ENCODE assay signal across 26 mouse cellular contexts in the genomic region with DNA sequence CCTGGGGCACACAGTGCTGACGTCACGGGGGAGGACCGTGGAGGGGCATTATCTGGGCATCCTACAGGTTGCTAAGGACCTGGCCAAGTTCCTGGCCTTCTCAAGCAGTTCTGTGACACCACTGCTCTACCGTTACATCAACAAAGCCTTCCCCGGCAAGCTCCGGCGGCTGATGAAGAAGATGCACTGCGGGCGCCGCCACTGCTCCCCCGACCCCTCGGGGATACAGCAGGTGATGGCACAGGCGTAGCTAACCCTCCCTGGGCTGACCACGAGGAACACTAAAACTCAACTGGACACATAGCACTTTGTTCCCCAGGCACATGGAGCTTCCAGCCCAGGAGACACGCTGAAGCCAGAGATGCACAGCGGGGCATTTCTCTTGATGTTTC. TPM values are rescaled to one million over a fixed set of nuclear protein-coding genes. Genes with fewer than 3 reads are reported as not detected.
DNase-seq lines count a peak whose midpoint lies in the region; ATAC-seq lines count a peak whose summit lies in the region.
"Had no signal": no experiment of that assay in that cellular context is flagged by ENCODE, and none has a peak within 500 bp of the region (broad histone marks: within the 10 kb centered on the region; RNA-seq: fewer than 3 reads in every experiment).

No protein-coding gene starts in this region.

- peak overlapping the region; percentile 32 for H3K9ac ChIP-seq in liver, embryonic 12.5 days
- no peak overlapping the region for H3K9ac ChIP-seq in liver, embryonic 11.5 days (ENCODE audit: low read depth, low read length)
- H3K9ac ChIP-seq in liver, embryonic 15.5 days = no peak overlapping the region
- H3K9ac ChIP-seq: embryonic facial prominence, embryonic 13.5 days; forebrain, embryonic 15.5 days; heart, embryonic 12.5 days; hindbrain, embryonic 12.5 days had no signal

- no peak overlapping the region for H3K4me3 ChIP-seq in liver, embryonic 12.5 days
- H3K4me3 ChIP-seq in liver, embryonic 11.5 days (ENCODE audit: low read depth, low read length) = no peak overlapping the region
- H3K4me3 ChIP-seq in brown adipose tissue, adult 24 weeks (ENCODE audit: insufficient read depth, low read depth, low read length) = no peak overlapping the region
- no peak overlapping the region for H3K4me3 ChIP-seq in liver, embryonic 15.5 days (replicated peaks)
- H3K4me3 ChIP-seq: embryonic facial prominence, embryonic 13.5 days; forebrain, embryonic 10.5 days; forebrain, embryonic 15.5 days; heart, embryonic 12.5 days; hindbrain, embryonic 12.5 days had no signal

- peak overlapping the region; percentile 91 for H3K4me2 ChIP-seq in liver, embryonic 12.5 days
- H3K4me2 ChIP-seq in liver, embryonic 11.5 days = no peak overlapping the region; the same call in 1 of the 2 replicates
- H3K4me2 ChIP-seq in liver, embryonic 15.5 days = peak overlapping the region; percentile 87
- H3K4me2 ChIP-seq: embryonic facial prominence, embryonic 13.5 days; forebrain, embryonic 15.5 days; heart, embryonic 12.5 days; hindbrain, embryonic 12.5 days had no signal

- DNase-seq in heart, adult 11 months = peak; percentile 89
- DNase-seq in heart, postnatal 4 days = no peak
- no peak for DNase-seq in liver, embryonic 11.5 days (ENCODE audit: low spot score)
- DNase-seq in neural tube, embryonic 10.5 days (ENCODE audit: extremely low spot score, low spot score) = no peak
- DNase-seq: adrenal gland, postnatal 14 days; cerebellum, adult 18-20 months; cerebellum, adult 9-11 months; cerebellum, postnatal 36 days; gastrocnemius, postnatal 10 days had no signal

- no peak for ATAC-seq in liver, embryonic 12.5 days
- no peak for ATAC-seq in liver, embryonic 11.5 days (replicated peaks; ENCODE audit: low FRiP score)
- ATAC-seq in liver, embryonic 15.5 days (ENCODE audit: insufficient read depth) = no peak
- ATAC-seq: activated CD4-positive, CD25-positive, alpha-beta regulatory T cell, adult 4 months; forebrain, embryonic 15.5 days; hindbrain, postnatal 0 days; Patski had no signal

- H3K27me3 ChIP-seq in liver, embryonic 12.5 days (replicated peaks) = no peaks in the 10 kb centered on the region
- no peaks in the 10 kb centered on the region for H3K27me3 ChIP-seq in liver, embryonic 11.5 days (replicated peaks; ENCODE audit: control insufficient read depth, insufficient read depth, low read length)
- no peaks in the 10 kb centered on the region for H3K27me3 ChIP-seq in liver, embryonic 15.5 days
- H3K27me3 ChIP-seq: CH12.LX; embryonic facial prominence, embryonic 13.5 days; forebrain, embryonic 15.5 days; heart, embryonic 12.5 days; hindbrain, embryonic 12.5 days; Patski had no signal

- H3K36me3 ChIP-seq in liver, embryonic 12.5 days = peaks cover 63% of the 10 kb centered on the region
- peaks cover 15% of the 10 kb centered on the region for H3K36me3 ChIP-seq in liver, embryonic 11.5 days (ENCODE audit: control insufficient read depth, insufficient read depth, low read length)
- H3K36me3 ChIP-seq in liver, embryonic 15.5 days (replicated peaks) = peaks cover 59% of the 10 kb centered on the region
- H3K36me3 ChIP-seq: embryonic facial prominence, embryonic 13.5 days; forebrain, embryonic 15.5 days; hindbrain, embryonic 12.5 days had no signal

- no peaks in the 10 kb centered on the region for H3K9me3 ChIP-seq in liver, embryonic 12.5 days (replicated peaks)
- H3K9me3 ChIP-seq in liver, embryonic 11.5 days (ENCODE audit: control insufficient read depth, low read length) = no peaks in the 10 kb centered on the region
- H3K9me3 ChIP-seq in liver, embryonic 15.5 days (replicated peaks) = no peaks in the 10 kb centered on the region
- H3K9me3 ChIP-seq: embryonic facial prominence, embryonic 13.5 days; forebrain, embryonic 10.5 days; forebrain, embryonic 15.5 days; heart, embryonic 12.5 days; hindbrain, embryonic 12.5 days had no signal

- H3K4me1 ChIP-seq in liver, embryonic 12.5 days = peaks cover 91% of the 10 kb centered on the region
- H3K4me1 ChIP-seq in liver, embryonic 11.5 days (replicated peaks; ENCODE audit: control insufficient read depth, insufficient read depth, low read length) = peaks cover 57% of the 10 kb centered on the region
- peaks cover 42% of the 10 kb centered on the region for H3K4me1 ChIP-seq in brown adipose tissue, adult 24 weeks (ENCODE audit: control insufficient read depth, insufficient read depth, insufficient read length, low read length)
- H3K4me1 ChIP-seq in liver, embryonic 15.5 days (replicated peaks) = peaks cover 94% of the 10 kb centered on the region

- WGBS in liver, embryonic 12.5 days (ENCODE audit: insufficient replicate concordance) = 94% methylated on average over 16 of the region's 16 CpGs
- 93% methylated on average over 16 of the region's 16 CpGs for WGBS in liver, embryonic 11.5 days
- 88% methylated on average over 16 of the region's 16 CpGs for WGBS in liver, embryonic 15.5 days (ENCODE audit: insufficient replicate concordance)

- peak overlapping the region; percentile 100 for H3K27ac ChIP-seq in liver, embryonic 12.5 days
- H3K27ac ChIP-seq in liver, embryonic 11.5 days (ENCODE audit: low read depth, low read length) = no peak overlapping the region
- H3K27ac ChIP-seq in brown adipose tissue, adult 24 weeks (replicated peaks; ENCODE audit: low read depth, low read length) = 0 out of 2 replicates have a peak overlapping the region, but pooled peaks have one; percentile 72
- peak overlapping the region; percentile 100 for H3K27ac ChIP-seq in liver, embryonic 15.5 days (replicated peaks)
- H3K27ac ChIP-seq: embryonic facial prominence, embryonic 13.5 days; forebrain, embryonic 10.5 days; forebrain, embryonic 15.5 days; hindbrain, embryonic 12.5 days; hindbrain, postnatal 0 days had no signal

RNA-seq across cellular contexts. Expression of gene C130050O18Rik, which starts 11.9 kb away (rescaled TPM):
- under 1 TPM; 0.47 to 0.74 TPM for total RNA-seq in heart, postnatal 4 days (2021)
- polyA plus RNA-seq in liver, embryonic 12.5 days (2016; fragmentation: Nextera tagmentation; extraction: Ambion mirVana) = 0.72 and 0.75 TPM in 2 replicates
- polyA plus RNA-seq in liver, embryonic 11.5 days (2014; fragmentation: Nextera tagmentation; extraction: Ambion mirVana) = 1.5 and 1.6 TPM in 2 replicates
- 1.3 TPM in 1 of 2 replicates, not detected in the other for polyA plus RNA-seq in brown adipose tissue, adult 24 weeks (2012; ENCODE audit: insufficient read depth, insufficient read length, missing spikeins)
- 1.9 and 2.4 TPM in 2 replicates for polyA plus RNA-seq in liver, embryonic 15.5 days (2015; fragmentation: Nextera tagmentation; extraction: Ambion mirVana)
- total RNA-seq: CH12.LX; hindbrain, postnatal 0 days had no signal
- polyA plus RNA-seq: activated CD4-positive, CD25-positive, alpha-beta regulatory T cell, adult 4 months had no signal

RNA-seq across cellular contexts. Expression of gene Gpr146, which starts 15.7 kb away (rescaled TPM):
- 10 to 100 TPM; 23.3 to 28.2 TPM for total RNA-seq in heart, postnatal 4 days (2021)
- 18.3 and 19.3 TPM in 2 replicates for polyA plus RNA-seq in liver, embryonic 12.5 days (2016; fragmentation: Nextera tagmentation; extraction: Ambion mirVana)
- 13.4 and 15.1 TPM in 2 replicates for polyA plus RNA-seq in liver, embryonic 11.5 days (2014; fragmentation: Nextera tagmentation; extraction: Ambion mirVana)
- 18.1 and 19.7 TPM in 2 replicates for polyA plus RNA-seq in brown adipose tissue, adult 24 weeks (2012; ENCODE audit: insufficient read depth, insufficient read length, missing spikeins)
- polyA plus RNA-seq in liver, embryonic 15.5 days (2015; fragmentation: Nextera tagmentation; extraction: Ambion mirVana) = 25.0 and 26.4 TPM in 2 replicates

RNA-seq across cellular contexts. Expression of gene Gper1, which starts 29.8 kb away (rescaled TPM):
- 1 to 10 TPM; 1.8 to 2.3 TPM for total RNA-seq in heart, postnatal 4 days (2021)
- polyA plus RNA-seq in liver, embryonic 12.5 days (2016; fragmentation: Nextera tagmentation; extraction: Ambion mirVana) = 0.39 and 0.51 TPM in 2 replicates
- 0.38 and 0.58 TPM in 2 replicates for polyA plus RNA-seq in liver, embryonic 11.5 days (2014; fragmentation: Nextera tagmentation; extraction: Ambion mirVana)
- polyA plus RNA-seq in brown adipose tissue, adult 24 weeks (2012; ENCODE audit: insufficient read depth, insufficient read length, missing spikeins) = 1.8 TPM in 1 of 2 replicates, not detected in the other
- polyA plus RNA-seq in liver, embryonic 15.5 days (2015; fragmentation: Nextera tagmentation; extraction: Ambion mirVana) = 0.10 and 0.14 TPM in 2 replicates
- polyA plus RNA-seq: activated CD4-positive, CD25-positive, alpha-beta regulatory T cell, adult 4 months had no signal

RNA-seq across cellular contexts. Expression of gene Cyp2w1, which starts 40.8 kb away (rescaled TPM):
- total RNA-seq in heart, postnatal 4 days (2021) = not detected
- not detected in 2 replicates for polyA plus RNA-seq in liver, embryonic 12.5 days (2016; fragmentation: Nextera tagmentation; extraction: Ambion mirVana)
- polyA plus RNA-seq in liver, embryonic 11.5 days (2014; fragmentation: Nextera tagmentation; extraction: Ambion mirVana) = not detected in 2 replicates
- not detected in 2 replicates for polyA plus RNA-seq in brown adipose tissue, adult 24 weeks (2012; ENCODE audit: insufficient read depth, insufficient read length, missing spikeins)
- polyA plus RNA-seq in liver, embryonic 15.5 days (2015; fragmentation: Nextera tagmentation; extraction: Ambion mirVana) = not detected in 2 replicates
- total RNA-seq: adrenal gland, adult 18-20 months; adrenal gland, postnatal 14 days; CH12.LX; gastrocnemius, postnatal 10 days; heart, adult 8-10 months; heart, postnatal 25 days; hindbrain, postnatal 0 days had no signal
- polyA plus RNA-seq: activated CD4-positive, CD25-positive, alpha-beta regulatory T cell, adult 4 months; forebrain, embryonic 10.5 days; forebrain, embryonic 15.5 days; gonadal fat pad, adult 2 months; heart, embryonic 12.5 days; heart, embryonic 16.5 days; hindbrain, postnatal 0 days; Patski had no signal

RNA-seq across cellular contexts. Expression of gene Cox19, which starts 42.0 kb away (rescaled TPM):
- total RNA-seq in heart, postnatal 4 days (2021) = 10 to 100 TPM; 76.9 to 79.3 TPM
- 72.3 and 73.8 TPM in 2 replicates for polyA plus RNA-seq in liver, embryonic 12.5 days (2016; fragmentation: Nextera tagmentation; extraction: Ambion mirVana)
- 98.1 and 103 TPM in 2 replicates for polyA plus RNA-seq in liver, embryonic 11.5 days (2014; fragmentation: Nextera tagmentation; extraction: Ambion mirVana)
- 250 and 278 TPM in 2 replicates for polyA plus RNA-seq in brown adipose tissue, adult 24 weeks (2012; ENCODE audit: insufficient read depth, insufficient read length, missing spikeins)
- 44.3 and 49.3 TPM in 2 replicates for polyA plus RNA-seq in liver, embryonic 15.5 days (2015; fragmentation: Nextera tagmentation; extraction: Ambion mirVana)
